Mouse (Mus musculus): ENCODE measurements around the gene Cacng5.

DNA sequence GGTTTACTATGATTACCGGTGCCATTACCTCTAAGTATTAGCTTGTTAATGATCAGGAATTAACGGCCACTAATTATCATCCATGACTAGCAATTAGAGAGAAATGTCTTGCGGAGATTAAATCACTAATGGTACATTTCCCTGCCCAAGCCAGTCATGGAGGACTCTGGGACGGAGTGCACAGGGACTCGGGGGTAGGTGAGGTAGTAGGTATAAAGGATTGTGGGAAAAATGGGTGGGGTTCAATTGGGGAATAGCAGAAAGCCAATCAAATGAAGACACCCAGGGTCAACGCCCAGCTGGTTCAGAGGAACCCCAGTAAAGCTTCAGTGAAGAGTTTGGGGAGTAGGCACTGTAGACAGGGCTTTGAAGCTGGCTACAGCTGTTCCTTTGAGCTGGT lies 27.5 kb downstream of the Cacng5 start:
- TF ChIP-seq POLR2A (IDR thresholded peaks at IDR 0.05; ENCODE audit: insufficient read depth, low read depth, low read length) (no peak), CTCF (IDR thresholded peaks at IDR 0.05) (no peak)

All from heart, adult 2 months (tissue).